Mouse (Mus musculus) kidney, postnatal 10 days (tissue): ENCODE results near the gene Col4a3.

Experiments used
- DNase-seq: peaks from one replicate; pipeline ENCODE4 v3.0.0; 2021; ENCODE audit warnings: mixed read lengths

The Col4a3 gene

GRCm38 (mm10) chr1:82586713-82587399 is at the start of gene Col4a3, which contains the start of gene Col4a4:
Col4a3 (plus strand) TSS chr1:82586921.
Col4a4 (minus strand) TSS chr1:82586849.
- peak; percentile 81 for DNase-seq

GRCm38 (mm10) chr1:82537848-82538247 is 48.9 kb upstream of the Col4a3 start:
- no peak for DNase-seq

GRCm38 (mm10) chr1:82540056-82540455 is 46.7 kb upstream of the Col4a3 start:
- DNase-seq, result no peak

GRCm38 (mm10) chr1:82543934-82544333 is 42.8 kb upstream of the Col4a3 start:
- no peak for DNase-seq

GRCm38 (mm10) chr1:82544419-82545185 is 42.1 kb upstream of the Col4a3 start:
- DNase-seq, result peak; percentile 11

- peak; percentile 58 for DNase-seq
Observed at GRCm38 (mm10) chr1:82545199-82545960, 41.3 kb upstream of the Col4a3 start.

- DNase-seq, result peak; percentile 58
Observed at GRCm38 (mm10) chr1:82554443-82554850, 32.3 kb upstream of the Col4a3 start.

GRCm38 (mm10) chr1:82554889-82555288 is 31.8 kb upstream of the Col4a3 start:
- peak; percentile 30 for DNase-seq

GRCm38 (mm10) chr1:82560223-82560622 is 26.5 kb upstream of the Col4a3 start:
- DNase-seq, result no peak

- DNase-seq, result no peak
Observed at GRCm38 (mm10) chr1:82569405-82569804, 17.3 kb upstream of the Col4a3 start.

GRCm38 (mm10) chr1:82571758-82572157 is 15.0 kb upstream of the Col4a3 start:
- DNase-seq, result peak; percentile 56

- no peak for DNase-seq
Observed at GRCm38 (mm10) chr1:82575681-82576080, 11.0 kb upstream of the Col4a3 start.

GRCm38 (mm10) chr1:82576182-82576581 is 10.5 kb upstream of the Col4a3 start:
- no peak for DNase-seq

GRCm38 (mm10) chr1:82577339-82577738 is 9.4 kb upstream of the Col4a3 start:
- DNase-seq, result no peak

- DNase-seq, result peak; percentile 90
Observed at GRCm38 (mm10) chr1:82577915-82578314, 8.8 kb upstream of the Col4a3 start.

GRCm38 (mm10) chr1:82578320-82578719 is 8.4 kb upstream of the Col4a3 start:
- DNase-seq, result peak; percentile 21

GRCm38 (mm10) chr1:82585981-82586380 is 740 bp upstream of the Col4a3 start:
- DNase-seq, result no peak

- peak; percentile 70 for DNase-seq
Observed at GRCm38 (mm10) chr1:82590266-82590665, 3.5 kb downstream of the Col4a3 start.

GRCm38 (mm10) chr1:82596864-82597596 is 10.3 kb downstream of the Col4a3 start:
- peak; percentile 93 for DNase-seq

- DNase-seq, result no peak
Observed at GRCm38 (mm10) chr1:82603198-82603950, 16.7 kb downstream of the Col4a3 start.

GRCm38 (mm10) chr1:82605347-82605746 is 18.6 kb downstream of the Col4a3 start:
- DNase-seq, result no peak

GRCm38 (mm10) chr1:82605856-82606255 is 19.1 kb downstream of the Col4a3 start:
- peak; percentile 43 for DNase-seq
